Mouse (Mus musculus) liver, postnatal 0 days (tissue): ENCODE results near the gene BC024978.

Experiments used
- CTCF ChIP-seq: sonication (generic); IDR thresholded peaks from 2 replicates; pipeline ENCODE4 v1.5.1; 2016; ENCODE audit warnings: antibody characterized with exemption, low read depth
- EP300 ChIP-seq: IDR thresholded peaks from 2 replicates; pipeline ENCODE4 v1.6.1; 2016; ENCODE audit warnings: antibody characterized with exemption, low read depth, mild to moderate bottlenecking

GRCm38 (mm10) chr7:27249928-27250327, 54.3 kb downstream of the BC024978 start:
- no peak for TF ChIP-seq CTCF
- no peak for TF ChIP-seq EP300
